Mouse (Mus musculus) liver, embryonic 14.5 days (tissue): ENCODE results near the gene Chuk. TPM values are rescaled to one million over a fixed set of nuclear protein-coding genes. Genes with fewer than 3 reads are reported as not detected.

Experiments used
- ATAC-seq: fragments of 200-750 bp; cut with Nextera tagmentation; 2 replicates; pipeline ENCODE4 v1.8.0; 2017; ENCODE audit warnings: moderate number of reproducible peaks, mild to moderate bottlenecking, moderate library complexity; ENCODE audit not compliant: insufficient read depth
- DNase-seq, 3 experiments: peaks; one replicate each; pipeline ENCODE4 v3.0.0-alpha.2; 2012 to 2013; ENCODE audit warnings: low read depth in 3 of 3, low spot score in 3 of 3
- H3K27ac ChIP-seq: fragments of 300-500 bp; sonication (generic); 2 replicates; pipeline ENCODE4 v1.5.1; 2014; ENCODE audit warnings: moderate library complexity, mild to moderate bottlenecking, control low read depth, inconsistent platforms
- H3K27me3 ChIP-seq: fragments of 300-500 bp; sonication (generic); 2 replicates; pipeline ENCODE4 v1.6.1; 2014; ENCODE audit warnings: mild to moderate bottlenecking, low read length, moderate library complexity; ENCODE audit not compliant: control insufficient read depth, insufficient read depth
- H3K36me3 ChIP-seq: fragments of 300-500 bp; sonication (generic); replicated peaks from 2 replicates; pipeline ENCODE4 v1.6.1; 2014; ENCODE audit warnings: low read depth; ENCODE audit not compliant: control insufficient read depth, insufficient read depth
- H3K4me1 ChIP-seq, 2 experiments: fragments of 200-500 bp in 1 of 2; fragments of 300-500 bp in 1 of 2; sonication (generic) in 1 of 2; replicated peaks; 2 replicates each; pipeline ENCODE4 v1.6.1; 2012 to 2014; ENCODE audit warnings: antibody characterized with exemption in 1 of 2, inconsistent platforms in 1 of 2, low read length in 1 of 2; ENCODE audit not compliant: control insufficient read depth in 2 of 2, insufficient read depth in 2 of 2
- H3K4me2 ChIP-seq: fragments of 300-500 bp; sonication (generic); 2 replicates; pipeline ENCODE4 v1.6.1; 2014; ENCODE audit warnings: low read depth, mild to moderate bottlenecking, control low read depth, moderate library complexity
- H3K4me3 ChIP-seq, 2 experiments: fragments of 200-500 bp in 1 of 2; fragments of 300-500 bp in 1 of 2; sonication (generic) in 1 of 2; 2 replicates each; pipeline ENCODE4 v1.5.1; 2012 to 2014; ENCODE audit warnings: low read depth in 2 of 2, low read length in 2 of 2, mild to moderate bottlenecking in 2 of 2, control low read depth in 1 of 2, inconsistent platforms in 1 of 2, moderate library complexity in 1 of 2; ENCODE audit not compliant: insufficient read depth in 1 of 2
- H3K9ac ChIP-seq: fragments of 300-500 bp; sonication (generic); replicated peaks from 2 replicates; pipeline ENCODE4 v1.6.1; 2014; ENCODE audit warnings: mild to moderate bottlenecking, control low read depth, moderate library complexity
- H3K9me3 ChIP-seq: fragments of 300-500 bp; sonication (generic); 2 replicates; pipeline ENCODE4 v1.6.1; 2016; ENCODE audit warnings: low read length, mixed read lengths; ENCODE audit not compliant: control insufficient read depth
- CTCF ChIP-seq: IDR thresholded peaks from 2 replicates; pipeline ENCODE4 v1.5.1; 2016; ENCODE audit warnings: antibody characterized with exemption, low read depth, control low read depth
- EP300 ChIP-seq: IDR thresholded peaks from 2 replicates; pipeline ENCODE4 v1.6.1; 2016; ENCODE audit warnings: antibody characterized with exemption, low read depth
- WGBS: fragments of 180-500 bp; shearing (Covaris S2); extraction: QIAGEN DNeasy Blood & Tissue Kit; methylation state at CpG from one replicate; pipeline ENCODE4 v1.1.7; 2014; ENCODE audit not compliant: insufficient replicate concordance; 5-methylcytosine and 5-hydroxymethylcytosine counted together
- polyA plus RNA-seq, 2 experiments: library from polyadenylated mRNA; depleted of rRNA in 1 of 2; stranded (reverse) in 1 of 2; unstranded in 1 of 2; fragments of >200 nt; fragmentation: Nextera tagmentation in 1 of 2; extraction: Ambion mirVana in 1 of 2; gene quantifications; 2 replicates each; pipeline versions ENCODE4 v1.2.1 to v1.2.3; 2012 to 2014

The Chuk gene
- polyA plus RNA-seq, 2 experiments = 20.7 to 21.0 TPM

- ATAC-seq = no peak
- Histone ChIP-seq H3K4me3 (no peak overlapping the region), H3K27ac (no peak overlapping the region), H3K27me3 (no peaks in the 10 kb centered on the region), H3K36me3 (peaks cover 9% of the 10 kb centered on the region), H3K4me2 (no peak overlapping the region), H3K9me3 (no peaks in the 10 kb centered on the region), H3K4me1 (peaks cover 8 to 11% of the 10 kb centered on the region in 2 experiments; a peak in 3 of 4 replicates), H3K9ac (no peak overlapping the region)
- no peak for DNase-seq
- no peak for TF ChIP-seq EP300
- no peak for TF ChIP-seq CTCF
- 86% methylated on average over 8 of the region's 8 CpGs for WGBS
Observed at GRCm38 (mm10) chr19:44146951-44147350, 39.7 kb upstream of the Chuk start.

- TF ChIP-seq CTCF (no peak), EP300 (no peak)
- Histone ChIP-seq H3K4me3 (peak overlapping the region; percentile 49 to 80), H3K36me3 (peaks cover 12% of the 10 kb centered on the region), H3K4me1 (peaks cover 8 to 11% of the 10 kb centered on the region in 2 experiments; a peak in 3 of 4 replicates), H3K27me3 (no peaks in the 10 kb centered on the region), H3K4me2 (peak overlapping the region; percentile 91), H3K27ac (no peak overlapping the region), H3K9ac (peak overlapping the region; percentile 79; the same call in 1 of the 2 replicates), H3K9me3 (no peaks in the 10 kb centered on the region)
- ATAC-seq = no peak; the same call in 1 of the 2 replicates
- WGBS = 55% methylated on average over 9 of the region's 9 CpGs
- DNase-seq = no peak
Observed at GRCm38 (mm10) chr19:44146568-44146879, 39.2 kb upstream of the Chuk start.

DNA sequence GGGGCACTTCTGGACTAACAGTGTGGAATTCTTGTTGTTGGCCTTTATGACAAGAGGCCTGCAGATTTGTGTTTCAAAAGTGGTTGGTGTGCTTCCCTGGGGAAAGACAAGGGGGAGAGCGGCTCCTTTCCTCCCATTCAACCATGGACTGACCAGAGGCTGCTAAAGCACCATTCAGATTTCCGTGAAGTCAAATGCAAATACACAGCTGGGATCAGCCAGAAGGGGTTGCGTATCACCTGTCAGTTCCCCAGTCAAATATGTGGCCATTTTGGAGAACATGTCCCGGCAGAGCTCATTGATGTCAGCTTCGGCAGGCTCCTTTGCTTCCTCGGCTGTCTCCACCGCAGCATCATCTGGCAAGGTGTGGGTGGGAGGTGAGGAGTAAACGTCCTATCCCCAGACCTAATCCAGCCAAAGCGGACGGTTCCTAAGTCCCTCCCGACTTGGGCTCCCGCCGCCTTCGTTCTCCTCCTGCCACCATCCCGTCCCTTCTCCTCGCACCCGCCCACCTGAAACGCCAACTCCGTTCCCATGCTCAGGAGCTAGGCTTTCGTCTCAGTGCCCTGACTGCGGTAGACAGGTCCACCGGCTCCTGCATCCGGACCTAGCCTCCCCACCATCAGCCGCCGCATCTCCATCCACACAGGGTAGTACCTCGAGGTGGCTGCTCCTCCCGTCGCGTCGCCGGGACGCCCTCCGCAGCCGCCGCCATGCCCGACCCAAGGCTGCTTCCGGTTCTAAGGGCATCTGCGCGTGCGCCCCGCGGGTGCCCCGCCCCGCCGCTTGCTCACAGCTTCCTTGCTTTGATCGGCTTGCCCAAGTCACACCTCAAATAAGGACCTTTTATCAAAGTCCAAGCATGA lies 38.7 kb upstream of the Chuk start, which contains the start of gene Bloc1s2:
Gene Bloc1s2 (minus strand): TSS at position 745 of the 866 bp plus-strand sequence.
- Histone ChIP-seq H3K4me1 (peaks cover 8 to 11% of the 10 kb centered on the region in 2 experiments; a peak in 3 of 4 replicates), H3K9ac (peak within 1 kb of the TSS; percentile 79), H3K9me3 (no peaks in the 10 kb centered on the region), H3K36me3 (peaks cover 12% of the 10 kb centered on the region), H3K27ac (no peak within 1 kb of the TSS), H3K4me3 (peak within 1 kb of the TSS; percentile 64 to 80), H3K27me3 (no peaks in the 10 kb centered on the region), H3K4me2 (peak within 1 kb of the TSS; percentile 91)
- WGBS = 5% methylated on average over 46 of the region's 46 CpGs
- TF ChIP-seq CTCF (no peak), EP300 (no peak)
- DNase-seq (peak; percentile 64 to 71 (median 66)), ATAC-seq (peak; percentile 90)

DNA sequence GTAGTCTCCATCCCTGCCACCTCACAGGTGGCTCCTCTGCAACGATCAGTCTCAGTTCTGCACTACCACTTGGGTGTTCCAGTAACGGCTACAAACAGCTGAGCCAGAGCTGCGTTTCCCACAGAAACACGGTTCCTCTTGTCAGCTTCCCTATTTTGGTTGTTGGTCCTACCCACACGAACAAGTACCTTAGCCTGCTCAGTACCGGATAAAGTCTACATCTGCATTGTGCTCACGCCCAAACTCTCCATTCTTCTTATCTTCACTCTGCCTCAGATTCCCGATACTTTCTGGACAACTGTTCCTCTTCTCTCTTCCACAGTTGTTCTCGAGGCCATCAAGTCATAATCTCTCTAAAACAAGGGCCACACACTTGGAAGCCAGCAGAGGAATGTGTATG lies 37.1 kb upstream of the Chuk start:
- 40% methylated on average over 9 of the region's 9 CpGs for WGBS

DNA sequence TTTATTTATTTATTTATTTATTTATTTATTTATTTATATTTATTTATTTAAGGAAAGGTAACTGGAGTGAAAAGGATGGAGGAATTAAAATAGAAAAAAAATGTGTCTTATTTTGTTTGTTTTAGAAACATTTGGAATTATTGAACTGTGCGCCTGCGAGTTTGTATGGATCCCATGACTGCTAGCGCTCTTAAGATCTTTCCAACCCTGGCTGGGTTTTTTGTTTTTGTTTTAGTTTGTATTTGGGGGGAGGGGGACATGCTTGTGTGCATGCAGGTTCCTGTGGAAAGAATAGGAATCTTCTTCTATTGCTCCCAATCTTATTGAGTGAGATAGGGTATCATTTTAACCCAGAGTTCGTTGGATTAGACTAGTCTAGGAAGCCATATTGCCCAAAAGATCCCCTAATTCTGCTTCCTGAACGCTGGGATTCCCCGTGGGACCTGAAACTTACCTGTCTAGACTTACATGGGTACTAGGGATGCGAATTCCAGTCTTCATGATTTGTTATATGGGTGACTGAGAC lies 28.7 kb upstream of the Chuk start:
- Histone ChIP-seq H3K4me1 (peaks cover 11 to 12% of the 10 kb centered on the region in 2 experiments), H3K27ac (peak overlapping the region; percentile 11; the same call in 1 of the 2 replicates), H3K27me3 (no peaks in the 10 kb centered on the region), H3K9ac (peak overlapping the region; percentile 64), H3K36me3 (peaks cover 4% of the 10 kb centered on the region), H3K4me3 (peak overlapping the region; percentile 53 to 86), H3K4me2 (peak overlapping the region; percentile 73), H3K9me3 (no peaks in the 10 kb centered on the region)
- 29% methylated on average over 7 of the region's 7 CpGs for WGBS
- no peak for TF ChIP-seq CTCF
- TF ChIP-seq EP300 = no peak
- ATAC-seq (peak; percentile 43; the same call in 1 of the 2 replicates), DNase-seq (no peak)

More for the DNA sequence above, 37.1 kb upstream of the Chuk start:
- no peak overlapping the region; the same call in 1 of the 2 replicates for H3K9ac ChIP-seq
- no peak overlapping the region for H3K27ac ChIP-seq
- DNase-seq = no peak
- peaks cover 12% of the 10 kb centered on the region for H3K36me3 ChIP-seq
- H3K4me1 ChIP-seq = peaks cover 8 to 11% of the 10 kb centered on the region in 2 experiments; a peak in 3 of 4 replicates
- H3K4me3 ChIP-seq = no peak overlapping the region
- H3K4me2 ChIP-seq = no peak overlapping the region
- no peak for ATAC-seq
- H3K9me3 ChIP-seq = no peaks in the 10 kb centered on the region
- TF ChIP-seq EP300 (no peak), CTCF (no peak)
- H3K27me3 ChIP-seq = no peaks in the 10 kb centered on the region
